ENCODE assay signal across 8 mouse cellular contexts in the genomic region with DNA sequence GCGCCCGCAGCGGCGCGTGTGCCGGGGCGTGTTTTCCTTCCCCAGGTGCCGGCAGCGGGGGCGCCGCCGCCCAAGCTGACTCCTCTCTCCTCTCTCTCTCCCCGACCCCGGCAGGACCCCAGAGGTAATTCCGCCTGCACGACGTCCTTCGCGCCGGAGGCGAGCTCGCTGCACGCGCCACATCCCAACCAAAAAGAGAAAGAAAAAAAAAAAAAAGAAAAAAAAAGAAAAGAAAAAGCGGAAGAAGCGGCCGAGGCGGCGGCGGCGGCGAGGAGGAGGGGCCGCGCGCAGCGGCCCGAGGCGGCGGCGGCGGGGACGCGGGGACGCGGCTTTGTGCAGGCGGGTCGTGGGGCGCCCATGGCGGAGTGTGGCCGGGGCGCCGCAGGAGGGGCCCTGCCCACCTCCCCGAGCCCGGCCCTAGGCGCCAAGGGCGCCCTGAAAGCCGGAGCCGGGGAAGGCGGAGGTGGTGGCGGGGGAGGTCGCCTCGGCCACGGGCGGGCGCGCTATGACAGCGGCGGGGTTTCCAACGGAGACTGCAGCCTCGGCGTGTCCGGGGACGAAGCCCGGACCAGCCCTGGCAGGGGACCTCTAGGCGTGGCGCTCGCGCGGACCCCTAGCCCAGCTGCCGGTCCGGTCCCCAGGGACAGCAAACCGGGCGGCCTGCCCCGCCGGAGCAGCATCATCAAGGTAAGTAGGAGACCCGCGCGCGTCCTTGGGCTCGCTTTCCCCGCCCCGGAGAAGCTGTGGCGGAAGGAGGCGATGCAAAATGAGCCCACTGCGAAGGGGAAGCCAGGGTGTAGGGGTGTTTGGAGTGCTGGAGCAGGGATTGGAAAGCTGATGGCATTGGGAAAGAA. TPM values are rescaled to one million over a fixed set of nuclear protein-coding genes. Genes with fewer than 3 reads are reported as not detected.
DNase-seq lines count a peak whose midpoint lies in the region; ATAC-seq and TF ChIP-seq lines count a peak whose summit lies in the region.

A gene (plus strand): TSS at position 153 of the 854 bp plus-strand sequence.

- peaks cover 7% of the 10 kb centered on the region; the same call in 1 of the 2 replicates for H3K4me1 ChIP-seq in E14TG2a.4 (replicated peaks; ENCODE audit: low read depth, low read length)
- peaks cover 12% of the 10 kb centered on the region for H3K4me1 ChIP-seq in forebrain, embryonic 14.5 days (ENCODE audit: control insufficient read depth, insufficient read depth, low read length)
- 0 out of 2 replicates have a peak, but pooled peaks cover 5% of the 10 kb centered on the region for H3K4me1 ChIP-seq in lung, embryonic 14.5 days (ENCODE audit: insufficient read depth)
- peaks cover 14% of the 10 kb centered on the region; the same call in 1 of the 2 replicates for H3K4me1 ChIP-seq in neural tube, embryonic 14.5 days (ENCODE audit: control insufficient read depth, insufficient read depth, low read length)

- under 1% methylated on average over 75 of the region's 95 CpGs for WGBS in forebrain, embryonic 14.5 days
- under 1% methylated on average over 85 of the region's 95 CpGs for WGBS in large intestine, adult 2 months
- WGBS in lung, embryonic 14.5 days = under 1% methylated on average over 91 of the region's 95 CpGs
- under 1% methylated on average over 74 of the region's 95 CpGs for WGBS in neural tube, embryonic 14.5 days

- peak within 1 kb of the TSS; percentile 85 for H3K4me3 ChIP-seq in E14TG2a.4 (replicated peaks; ENCODE audit: low read length)
- H3K4me3 ChIP-seq in forebrain, embryonic 14.5 days (ENCODE audit: low read depth, low read length) = peak within 1 kb of the TSS; percentile 81
- H3K4me3 ChIP-seq in lung, embryonic 14.5 days (ENCODE audit: low read depth, low read length) = peak within 1 kb of the TSS; percentile 75
- peak within 1 kb of the TSS; percentile 93 for H3K4me3 ChIP-seq in neural tube, embryonic 14.5 days (ENCODE audit: low read depth, low read length)

- peak; percentile 67 for DNase-seq in cerebellum, adult 11 months
- peak; percentile 69 for DNase-seq in forebrain, embryonic 14.5 days (ENCODE audit: low spot score)
- DNase-seq in heart, postnatal 14 days = peak; percentile 69 to 71
- DNase-seq in large intestine, adult 2 months (ENCODE audit: low read depth, low spot score) = no peak
- peak; percentile 73 for DNase-seq in lung, embryonic 14.5 days
- peak; percentile 72 for DNase-seq in testis, postnatal 10 days (ENCODE audit: low spot score)

- H3K9ac ChIP-seq in forebrain, embryonic 14.5 days (ENCODE audit: low read length) = peak within 1 kb of the TSS; percentile 95
- peak within 1 kb of the TSS; percentile 82 for H3K9ac ChIP-seq in lung, embryonic 14.5 days
- H3K9ac ChIP-seq in neural tube, embryonic 14.5 days (replicated peaks; ENCODE audit: low read depth, low read length) = peak within 1 kb of the TSS; percentile 85

- H3K4me2 ChIP-seq in forebrain, embryonic 14.5 days (ENCODE audit: low read length) = peak within 1 kb of the TSS; percentile 60
- H3K4me2 ChIP-seq in lung, embryonic 14.5 days = peak within 1 kb of the TSS; percentile 62
- peak within 1 kb of the TSS; percentile 67 for H3K4me2 ChIP-seq in neural tube, embryonic 14.5 days (ENCODE audit: low read depth, low read length)

- no peaks in the 10 kb centered on the region for H3K9me3 ChIP-seq in E14TG2a.4 (ENCODE audit: low read length)
- H3K9me3 ChIP-seq in forebrain, embryonic 14.5 days (replicated peaks; ENCODE audit: control insufficient read depth, low read length) = no peaks in the 10 kb centered on the region
- H3K9me3 ChIP-seq in lung, embryonic 14.5 days (ENCODE audit: low read depth, low read length) = no peaks in the 10 kb centered on the region
- no peaks in the 10 kb centered on the region for H3K9me3 ChIP-seq in neural tube, embryonic 14.5 days (ENCODE audit: control insufficient read depth, low read length)

- TF ChIP-seq CTCF in E14TG2a.4 (conservative IDR thresholded peaks at IDR 0.05; ENCODE audit: low read length) = no peak
- TF ChIP-seq CTCF in lung, embryonic 14.5 days (IDR thresholded peaks at IDR 0.05; ENCODE audit: low read depth) = no peak

- intact Hi-C loops in heart, postnatal 14 days (cut with DNase I) = loop anchor here (1.0 to 5.0 kb wide), 7 partner anchors 39 to 288 kb away; no protein-coding TSS in a partner anchor

- peaks cover 36% of the 10 kb centered on the region for H3K27me3 ChIP-seq in E14TG2a.4 (ENCODE audit: insufficient read depth, low read length)
- no peaks in the 10 kb centered on the region; the same call in 1 of the 2 replicates for H3K27me3 ChIP-seq in forebrain, embryonic 14.5 days (replicated peaks; ENCODE audit: control insufficient read depth, insufficient read depth, low read length)
- H3K27me3 ChIP-seq in lung, embryonic 14.5 days (ENCODE audit: insufficient read depth, low read length) = no peaks in the 10 kb centered on the region
- no peaks in the 10 kb centered on the region; the same call in 1 of the 2 replicates for H3K27me3 ChIP-seq in neural tube, embryonic 14.5 days (ENCODE audit: control insufficient read depth, insufficient read depth, low read length)

- ATAC-seq in forebrain, embryonic 14.5 days = peak; percentile 60
- ATAC-seq in lung, embryonic 14.5 days (ENCODE audit: insufficient read depth) = peak; percentile 67
- peak; percentile 72 for ATAC-seq in neural tube, embryonic 14.5 days (ENCODE audit: low read depth)

- H3K27ac ChIP-seq in forebrain, embryonic 14.5 days (ENCODE audit: low read depth, low read length) = peak within 1 kb of the TSS; percentile 89
- H3K27ac ChIP-seq in lung, embryonic 14.5 days (ENCODE audit: low read depth) = peak within 1 kb of the TSS; percentile 81; the same call in 1 of the 2 replicates
- peak within 1 kb of the TSS; percentile 85 for H3K27ac ChIP-seq in neural tube, embryonic 14.5 days (ENCODE audit: low read depth, low read length)

- no peaks in the 10 kb centered on the region for H3K36me3 ChIP-seq in E14TG2a.4 (ENCODE audit: insufficient read depth, low read length)
- no peaks in the 10 kb centered on the region for H3K36me3 ChIP-seq in forebrain, embryonic 14.5 days (ENCODE audit: control insufficient read depth, insufficient read depth, low read length)
- H3K36me3 ChIP-seq in lung, embryonic 14.5 days (ENCODE audit: insufficient read depth) = no peaks in the 10 kb centered on the region
- no peaks in the 10 kb centered on the region for H3K36me3 ChIP-seq in neural tube, embryonic 14.5 days (ENCODE audit: control insufficient read depth, insufficient read depth, low read length)

RNA-seq across cellular contexts. Expression of the gene that starts here (rescaled TPM):
- 10.4 and 11.3 TPM in 2 replicates for polyA plus RNA-seq in forebrain, embryonic 14.5 days (2014; fragmentation: Nextera tagmentation; extraction: Ambion mirVana)
- 10 to 100 TPM in 1 of 2 experiments, 1 to 10 TPM in 1; 9.9 to 10.6 TPM for total RNA-seq in heart, postnatal 14 days (2021)
- 10.0 and 11.0 TPM in 2 replicates for polyA plus RNA-seq in large intestine, adult 2 months (2012; rRNA removed)
- 4.8 and 5.6 TPM in 2 replicates for polyA plus RNA-seq in lung, embryonic 14.5 days (2014; fragmentation: Nextera tagmentation; extraction: Ambion mirVana)
- polyA plus RNA-seq in neural tube, embryonic 14.5 days (2014; fragmentation: Nextera tagmentation; extraction: Ambion mirVana) = 13.6 and 13.9 TPM in 2 replicates
